Mouse (Mus musculus) G1E (cell line): Measurements from ENCODE around the gene Muc1. TPM values are rescaled to one million over a fixed set of nuclear protein-coding genes. Genes with fewer than 3 reads are reported as not detected.

Experiments used
- ATAC-seq: 2 replicates; pipeline ENCODE4 v1.8.0; 2016; ENCODE audit warnings: mild to moderate bottlenecking; ENCODE audit not compliant: insufficient number of reproducible peaks, poor library complexity, low FRiP score, severe bottlenecking; ENCODE audit errors: extremely low read depth
- DNase-seq: peaks from one replicate; pipeline ENCODE4 v3.0.0; 2012; ENCODE audit warnings: low spot score
- H3K27me3 ChIP-seq: 2 replicates; pipeline ENCODE4 v1.6.1; 2012; ENCODE audit warnings: mild to moderate bottlenecking, low read length, inconsistent platforms; ENCODE audit not compliant: insufficient read depth
- H3K36me3 ChIP-seq: replicated peaks from 2 replicates; pipeline ENCODE3; 2012; ENCODE audit warnings: mild to moderate bottlenecking, inconsistent platforms
- H3K4me1 ChIP-seq: 2 replicates; pipeline ENCODE4 v1.6.1; 2012; ENCODE audit warnings: low read depth, low read length, inconsistent platforms, mixed read lengths; ENCODE audit not compliant: insufficient read depth
- H3K4me3 ChIP-seq: 2 replicates; pipeline ENCODE4 v1.5.1; 2012; ENCODE audit warnings: low read depth, mild to moderate bottlenecking, inconsistent platforms, low read length, moderate library complexity, mixed read lengths
- H3K9me3 ChIP-seq: replicated peaks from 2 replicates; pipeline ENCODE4 v1.6.1; 2012; ENCODE audit warnings: inconsistent platforms
- CTCF ChIP-seq: IDR thresholded peaks from 2 replicates; pipeline ENCODE4 v1.5.1; 2012; ENCODE audit warnings: low read depth, low read length, inconsistent platforms, mixed read lengths
- GATA1 ChIP-seq: IDR thresholded peaks from 2 replicates; pipeline ENCODE4 v1.6.1; 2012; ENCODE audit warnings: borderline replicate concordance, low read length, inconsistent platforms, mixed read lengths
- GATA2 ChIP-seq: IDR thresholded peaks from 2 replicates; pipeline ENCODE4 v1.6.1; 2012; ENCODE audit warnings: low read depth, low read length, inconsistent platforms, borderline replicate concordance
- POLR2AphosphoS5 ChIP-seq: IDR thresholded peaks from 2 replicates; pipeline ENCODE4 v1.6.1; 2012; ENCODE audit warnings: low read depth, low read length, inconsistent platforms; ENCODE audit not compliant: insufficient replicate concordance
- TAL1 ChIP-seq: conservative IDR thresholded peaks from 2 replicates; pipeline ENCODE4 v1.6.1; 2012; ENCODE audit warnings: low read depth, low read length, inconsistent platforms, mixed read lengths
- polyA plus RNA-seq: library from polyadenylated mRNA; stranded (reverse); fragments of >175 nt; gene quantifications from 2 replicates; pipeline ENCODE4 v1.2.3, GENCODE M21; 2012
- total RNA-seq, 2 experiments: library from RNA; stranded (forward) in 1 of 2; stranded (reverse) in 1 of 2; fragments of 200-1000 nt in 1 of 2; fragments of >200 nt in 1 of 2; fragmentation: Nextera tagmentation in 1 of 2; gene quantifications; 2 replicates each; pipeline ENCODE4 v1.2.3; 2014 to 2017

The Muc1 gene
- total and polyA plus RNA-seq, 3 experiments = 0.16 TPM; not detected in 2

DNA sequence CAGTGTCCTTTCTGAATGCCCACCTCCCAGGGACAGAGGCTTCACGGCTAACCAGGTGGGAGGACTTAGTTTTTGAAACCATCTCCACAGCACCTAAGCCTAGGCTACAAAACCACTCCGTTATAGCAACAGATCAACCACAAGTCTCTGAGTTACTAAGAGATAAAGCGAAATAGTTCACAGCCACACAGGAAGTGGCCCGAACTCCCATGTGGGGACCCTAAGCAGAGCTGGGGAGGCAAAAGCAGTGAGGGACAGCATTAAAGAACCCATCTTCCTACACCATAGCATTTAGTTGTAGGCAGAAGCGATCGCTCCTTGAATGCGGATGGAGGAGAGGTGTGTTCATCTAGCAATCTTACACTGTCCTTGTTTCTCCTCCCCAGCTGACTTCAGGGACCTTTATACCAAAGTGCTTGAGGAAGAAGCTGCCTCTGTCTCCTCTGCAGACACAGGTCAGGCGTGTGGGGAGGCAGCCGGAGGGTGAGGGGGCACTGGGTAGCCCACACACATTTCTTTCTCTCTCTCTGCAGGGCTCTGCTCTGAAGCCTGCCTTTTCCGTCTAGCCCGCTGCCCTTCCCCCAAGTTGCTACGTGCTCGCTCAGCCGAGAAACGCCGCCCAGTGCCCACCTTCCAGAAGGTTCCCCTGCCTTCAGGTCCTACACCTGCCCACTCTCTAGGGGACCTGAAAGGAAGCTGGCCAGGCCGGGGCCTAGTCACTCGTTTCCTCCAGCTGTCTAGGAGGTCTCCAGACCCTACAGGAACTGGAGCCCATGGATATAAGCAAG, 41.0 kb upstream of the Muc1 start:
- no peak overlapping the region for H3K4me3 ChIP-seq
- peaks cover 53% of the 10 kb centered on the region for H3K36me3 ChIP-seq
- H3K9me3 ChIP-seq = no peaks in the 10 kb centered on the region
- TF ChIP-seq GATA1 (no peak), GATA2 (no peak), POLR2AphosphoS5 (no peak), TAL1 (no peak), CTCF (no peak)
- H3K27me3 ChIP-seq = no peaks in the 10 kb centered on the region; the same call in 1 of the 2 replicates
- no peak for DNase-seq
- peaks cover 22% of the 10 kb centered on the region for H3K4me1 ChIP-seq
- no peak for ATAC-seq

DNA sequence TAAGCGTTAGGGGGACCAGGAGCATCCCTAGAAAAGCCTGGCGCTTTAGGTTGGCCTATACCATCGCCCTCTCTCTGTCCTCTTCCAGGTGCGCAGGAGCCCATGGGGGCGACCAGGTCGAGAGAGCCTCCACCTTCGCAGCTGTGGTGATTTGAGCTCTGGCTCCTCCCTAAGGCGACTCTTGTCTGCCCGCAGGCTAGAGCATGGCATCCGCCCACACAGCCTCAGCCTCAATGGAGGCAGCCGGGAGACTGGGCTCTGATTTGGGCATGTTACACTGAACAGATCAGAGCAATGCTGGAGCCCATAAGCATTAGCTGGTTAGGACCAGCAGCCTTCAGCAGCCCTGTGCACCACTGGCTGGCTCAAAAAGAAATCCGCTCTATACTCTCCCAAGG, 40.4 kb upstream of the Muc1 start:
- DNase-seq = no peak

GRCm38 (mm10) chr3:89190436-89190835, 38.4 kb upstream of the Muc1 start:
- Histone ChIP-seq H3K4me1 (peaks cover 18% of the 10 kb centered on the region), H3K27me3 (no peaks in the 10 kb centered on the region; the same call in 1 of the 2 replicates), H3K36me3 (peaks cover 30% of the 10 kb centered on the region), H3K9me3 (no peaks in the 10 kb centered on the region), H3K4me3 (no peak overlapping the region)
- ATAC-seq (no peak), DNase-seq (no peak)
- TF ChIP-seq GATA2 = no peak
- TF ChIP-seq POLR2AphosphoS5 = no peak

More for the DNA sequence above, 40.4 kb upstream of the Muc1 start:
- no peak for TF ChIP-seq GATA2
- no peak for TF ChIP-seq GATA1
- no peak for TF ChIP-seq CTCF
- Histone ChIP-seq H3K4me1 (peaks cover 16% of the 10 kb centered on the region), H3K27me3 (no peaks in the 10 kb centered on the region; the same call in 1 of the 2 replicates), H3K9me3 (no peaks in the 10 kb centered on the region), H3K4me3 (no peak overlapping the region), H3K36me3 (peaks cover 47% of the 10 kb centered on the region)
- ATAC-seq = no peak

DNA sequence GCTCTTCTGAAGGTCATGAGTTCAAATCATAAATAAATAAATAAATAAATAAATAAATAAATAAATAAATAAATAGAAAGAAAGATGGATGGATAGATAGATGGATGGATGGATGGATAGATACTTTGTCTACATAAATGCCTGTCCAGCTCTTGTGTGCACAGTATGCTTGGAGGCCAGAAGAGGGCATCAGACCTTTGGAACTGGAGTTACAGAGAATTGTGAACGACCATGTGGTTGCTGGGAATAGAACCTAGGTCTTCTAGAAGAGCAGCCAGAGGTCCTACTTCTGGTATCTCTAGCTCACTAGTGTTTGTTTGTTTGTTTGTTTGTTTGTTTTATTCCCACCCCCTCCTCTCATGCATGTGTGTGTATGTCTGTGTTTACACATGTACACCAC, 35.5 kb upstream of the Muc1 start:
- Histone ChIP-seq H3K4me1 (peaks cover 22% of the 10 kb centered on the region), H3K27me3 (no peaks in the 10 kb centered on the region; the same call in none of the 2 replicates), H3K9me3 (no peaks in the 10 kb centered on the region), H3K4me3 (no peak overlapping the region), H3K36me3 (peaks cover 6% of the 10 kb centered on the region)
- DNase-seq (no peak), ATAC-seq (no peak)
- TF ChIP-seq CTCF (no peak), GATA2 (no peak)

GRCm38 (mm10) chr3:89193853-89194252, 35.0 kb upstream of the Muc1 start:
- TF ChIP-seq POLR2AphosphoS5 = no peak
- TF ChIP-seq CTCF = no peak
- TF ChIP-seq TAL1 = no peak
- peaks cover 1% of the 10 kb centered on the region for H3K36me3 ChIP-seq
- no peaks in the 10 kb centered on the region for H3K9me3 ChIP-seq
- DNase-seq (no peak), ATAC-seq (no peak)
- H3K4me1 ChIP-seq = peaks cover 22% of the 10 kb centered on the region
- H3K4me3 ChIP-seq = no peak overlapping the region
- H3K27me3 ChIP-seq = no peaks in the 10 kb centered on the region; the same call in 1 of the 2 replicates

GRCm38 (mm10) chr3:89195979-89196877, 32.6 kb upstream of the Muc1 start:
- H3K36me3 ChIP-seq = no peaks in the 10 kb centered on the region
- H3K9me3 ChIP-seq = no peaks in the 10 kb centered on the region
- H3K4me1 ChIP-seq = peaks cover 26% of the 10 kb centered on the region
- peak; percentile 95 for ATAC-seq
- H3K4me3 ChIP-seq = peak overlapping the region; percentile 70
- no peaks in the 10 kb centered on the region; the same call in 1 of the 2 replicates for H3K27me3 ChIP-seq
- no peak for TF ChIP-seq GATA2
- TF ChIP-seq GATA1 = no peak
- TF ChIP-seq CTCF = no peak
- no peak for TF ChIP-seq TAL1
- TF ChIP-seq POLR2AphosphoS5 = no peak
- peak; percentile 89 for DNase-seq
